Mouse (Mus musculus): ENCODE measurements around the gene Casp9. TPM values are rescaled to one million over a fixed set of nuclear protein-coding genes. Genes with fewer than 3 reads are reported as not detected.

The Casp9 gene
- polyA plus RNA-seq, 1 experiment from 2014 or later, result 13.3 TPM

GRCm38 (mm10) chr4:141786141-141786540 is 7.3 kb upstream of the Casp9 start:
- Histone ChIP-seq H3K9ac (no peak overlapping the region), H3K9me3 (no peaks in the 10 kb centered on the region), H3K4me3 (no peak overlapping the region), H3K27ac (peak overlapping the region; percentile 50; the same call in 1 of the 2 replicates), H3K4me1 (peaks cover 8% of the 10 kb centered on the region; the same call in 1 of the 2 replicates), H3K4me2 (no peak overlapping the region), H3K36me3 (peaks cover 56% of the 10 kb centered on the region), H3K27me3 (no peaks in the 10 kb centered on the region)
- WGBS, result 90% methylated on average over 13 of the region's 13 CpGs
- ATAC-seq (ENCODE audit: insufficient number of reproducible peaks, low FRiP score, low TSS enrichment, low read depth), result no peak

- no peak overlapping the region for H3K9ac ChIP-seq
- no peaks in the 10 kb centered on the region for H3K9me3 ChIP-seq
- 41% methylated on average over 6 of the region's 6 CpGs for WGBS
- no peak for ATAC-seq (ENCODE audit: insufficient number of reproducible peaks, low FRiP score, low TSS enrichment, low read depth)
- H3K4me3 ChIP-seq, result no peak overlapping the region
- H3K4me1 ChIP-seq, result peaks cover 10% of the 10 kb centered on the region; the same call in 1 of the 2 replicates
- peak overlapping the region; percentile 50 for H3K27ac ChIP-seq
- no peak overlapping the region for H3K4me2 ChIP-seq
- H3K27me3 ChIP-seq, result no peaks in the 10 kb centered on the region
- peaks cover 47% of the 10 kb centered on the region for H3K36me3 ChIP-seq
These were observed 6.4 kb upstream of the Casp9 start for GRCm38 (mm10) chr4:141787046-141787445.

- H3K27ac ChIP-seq, result 0 out of 2 replicates have a peak overlapping the region, but pooled peaks have one; percentile 50
- no peaks in the 10 kb centered on the region for H3K27me3 ChIP-seq
- peaks cover 43% of the 10 kb centered on the region for H3K36me3 ChIP-seq
- no peak overlapping the region for H3K4me2 ChIP-seq
- ATAC-seq (ENCODE audit: insufficient number of reproducible peaks, low FRiP score, low TSS enrichment, low read depth), result no peak
- H3K4me3 ChIP-seq, result no peak overlapping the region
- H3K4me1 ChIP-seq, result peaks cover 10% of the 10 kb centered on the region; the same call in 1 of the 2 replicates
- no peak overlapping the region for H3K9ac ChIP-seq
- no peaks in the 10 kb centered on the region for H3K9me3 ChIP-seq
- WGBS, result 82% methylated on average over 7 of the region's 7 CpGs
These were observed 6.0 kb upstream of the Casp9 start for GRCm38 (mm10) chr4:141787462-141787861.

- Histone ChIP-seq H3K4me1 (peaks cover 19% of the 10 kb centered on the region; the same call in 1 of the 2 replicates), H3K27me3 (no peaks in the 10 kb centered on the region), H3K9ac (peak overlapping the region; percentile 91), H3K4me3 (peak overlapping the region; percentile 94), H3K4me2 (peak overlapping the region; percentile 73), H3K9me3 (no peaks in the 10 kb centered on the region), H3K36me3 (peaks cover 21% of the 10 kb centered on the region), H3K27ac (no peak overlapping the region; the same call in 1 of the 2 replicates)
- WGBS, result 52% methylated on average over 3 of the region's 3 CpGs
- no peak for ATAC-seq (ENCODE audit: insufficient number of reproducible peaks, low FRiP score, low TSS enrichment, low read depth)
These were observed 3.7 kb upstream of the Casp9 start for GRCm38 (mm10) chr4:141789564-141790218.

- under 1% methylated on average over 41 of the region's 42 CpGs for WGBS
- peak within 1 kb of the TSS; percentile 80 for H3K27ac ChIP-seq
- H3K4me3 ChIP-seq, result peak within 1 kb of the TSS; percentile 94
- peak within 1 kb of the TSS; percentile 73 for H3K4me2 ChIP-seq
- no peaks in the 10 kb centered on the region for H3K9me3 ChIP-seq
- H3K9ac ChIP-seq, result peak within 1 kb of the TSS; percentile 91
- H3K4me1 ChIP-seq, result peaks cover 24% of the 10 kb centered on the region
- ATAC-seq (ENCODE audit: insufficient number of reproducible peaks, low FRiP score, low TSS enrichment, low read depth), result peak; percentile 89
- H3K36me3 ChIP-seq, result peaks cover 13% of the 10 kb centered on the region
- H3K27me3 ChIP-seq, result no peaks in the 10 kb centered on the region
These were observed 2.9 kb upstream of the Casp9 start, which contains the start of gene Dnajc16 for GRCm38 (mm10) chr4:141790524-141790990. TSS of gene Dnajc16 (minus strand) at chr4:141790931.

GRCm38 (mm10) chr4:141791486-141791885 is 1.9 kb upstream of the Casp9 start:
- no peaks in the 10 kb centered on the region for H3K27me3 ChIP-seq
- no peak for ATAC-seq (ENCODE audit: insufficient number of reproducible peaks, low FRiP score, low TSS enrichment, low read depth)
- peaks cover 28% of the 10 kb centered on the region for H3K4me1 ChIP-seq
- H3K9me3 ChIP-seq, result no peaks in the 10 kb centered on the region
- peaks cover 12% of the 10 kb centered on the region for H3K36me3 ChIP-seq
- 91% methylated on average over 7 of the region's 7 CpGs for WGBS
- no peak overlapping the region for H3K4me2 ChIP-seq
- no peak overlapping the region for H3K4me3 ChIP-seq
- H3K9ac ChIP-seq, result no peak overlapping the region
- H3K27ac ChIP-seq, result no peak overlapping the region

- H3K27ac ChIP-seq, result no peak overlapping the region
- WGBS, result 84% methylated on average over 8 of the region's 8 CpGs
- H3K36me3 ChIP-seq, result peaks cover 16% of the 10 kb centered on the region
- H3K9ac ChIP-seq, result no peak overlapping the region
- H3K4me1 ChIP-seq, result peaks cover 30% of the 10 kb centered on the region
- no peaks in the 10 kb centered on the region for H3K27me3 ChIP-seq
- ATAC-seq (ENCODE audit: insufficient number of reproducible peaks, low FRiP score, low TSS enrichment, low read depth), result no peak
- H3K9me3 ChIP-seq, result no peaks in the 10 kb centered on the region
- no peak overlapping the region for H3K4me2 ChIP-seq
- H3K4me3 ChIP-seq, result no peak overlapping the region
These were observed 1.5 kb upstream of the Casp9 start for GRCm38 (mm10) chr4:141791951-141792350.

GRCm38 (mm10) chr4:141792554-141793281 is 694 bp upstream of the Casp9 start:
- WGBS, result 9% methylated on average over 10 of the region's 10 CpGs
- no peaks in the 10 kb centered on the region for H3K27me3 ChIP-seq
- H3K36me3 ChIP-seq, result peaks cover 20% of the 10 kb centered on the region
- H3K4me1 ChIP-seq, result peaks cover 30% of the 10 kb centered on the region
- peak overlapping the region; percentile 74 for H3K4me3 ChIP-seq
- peak overlapping the region; percentile 54 for H3K4me2 ChIP-seq
- no peak for ATAC-seq (ENCODE audit: insufficient number of reproducible peaks, low FRiP score, low TSS enrichment, low read depth)
- H3K27ac ChIP-seq, result peak overlapping the region; percentile 95
- no peaks in the 10 kb centered on the region for H3K9me3 ChIP-seq
- H3K9ac ChIP-seq, result peak overlapping the region; percentile 1; the same call in 1 of the 2 replicates

GRCm38 (mm10) chr4:141794152-141794535 is 732 bp downstream of the Casp9 start:
- Histone ChIP-seq H3K9ac (peak overlapping the region; percentile 53), H3K27ac (peak overlapping the region; percentile 95), H3K4me3 (peak overlapping the region; percentile 74), H3K4me2 (peak overlapping the region; percentile 54), H3K9me3 (no peaks in the 10 kb centered on the region), H3K36me3 (0 out of 2 replicates have a peak, but pooled peaks cover 18% of the 10 kb centered on the region), H3K4me1 (peaks cover 30% of the 10 kb centered on the region), H3K27me3 (no peaks in the 10 kb centered on the region)
- ATAC-seq (ENCODE audit: insufficient number of reproducible peaks, low FRiP score, low TSS enrichment, low read depth), result no peak
- 11% methylated on average over 5 of the region's 5 CpGs for WGBS

- Histone ChIP-seq H3K9ac (no peak overlapping the region), H3K4me1 (peaks cover 20% of the 10 kb centered on the region), H3K9me3 (no peaks in the 10 kb centered on the region), H3K27me3 (no peaks in the 10 kb centered on the region), H3K27ac (no peak overlapping the region), H3K36me3 (0 out of 2 replicates have a peak, but pooled peaks cover 18% of the 10 kb centered on the region), H3K4me2 (no peak overlapping the region), H3K4me3 (no peak overlapping the region)
- ATAC-seq (ENCODE audit: insufficient number of reproducible peaks, low FRiP score, low TSS enrichment, low read depth), result no peak
- 85% methylated on average over 7 of the region's 7 CpGs for WGBS
These were observed 2.9 kb downstream of the Casp9 start for GRCm38 (mm10) chr4:141796356-141796755.

GRCm38 (mm10) chr4:141796954-141797353 is 3.5 kb downstream of the Casp9 start:
- Histone ChIP-seq H3K9ac (no peak overlapping the region), H3K4me1 (peaks cover 20% of the 10 kb centered on the region), H3K27me3 (no peaks in the 10 kb centered on the region), H3K27ac (no peak overlapping the region), H3K4me2 (no peak overlapping the region), H3K9me3 (no peaks in the 10 kb centered on the region), H3K4me3 (no peak overlapping the region), H3K36me3 (0 out of 2 replicates have a peak, but pooled peaks cover 18% of the 10 kb centered on the region)
- no peak for ATAC-seq (ENCODE audit: insufficient number of reproducible peaks, low FRiP score, low TSS enrichment, low read depth)
- 65% methylated on average over 4 of the region's 4 CpGs for WGBS

- Histone ChIP-seq H3K27ac (no peak overlapping the region), H3K9ac (no peak overlapping the region), H3K4me2 (no peak overlapping the region), H3K27me3 (no peaks in the 10 kb centered on the region), H3K4me3 (no peak overlapping the region), H3K9me3 (no peaks in the 10 kb centered on the region), H3K4me1 (peaks cover 20% of the 10 kb centered on the region), H3K36me3 (0 out of 2 replicates have a peak, but pooled peaks cover 18% of the 10 kb centered on the region)
- WGBS, result 90% methylated on average over 5 of the region's 5 CpGs
- ATAC-seq (ENCODE audit: insufficient number of reproducible peaks, low FRiP score, low TSS enrichment, low read depth), result no peak
These were observed 4.1 kb downstream of the Casp9 start for GRCm38 (mm10) chr4:141797545-141797944.

Measured in limb, embryonic 15.5 days (tissue).